31 mouse cellular contexts compared by ENCODE assay signal in genomic region chr1:87159396-87159795, GRCm38 (mm10). TPM values are rescaled to one million over a fixed set of nuclear protein-coding genes. Genes with fewer than 3 reads are reported as not detected.
A peak's percentile ranks its signal among the peaks of the same experiment; 100 is the strongest.
DNase-seq lines count a peak whose midpoint lies in the region.
"Had no signal": no experiment of that assay in that cellular context is flagged by ENCODE, and none has a peak within 500 bp of the region (broad histone marks: within the 10 kb centered on the region; RNA-seq: fewer than 3 reads in every experiment).

No protein-coding gene starts in this region.

- intact Hi-C loops in left cerebral cortex, postnatal 36 days (cut with DNase I) = no loop called here

- peak; percentile 56 for DNase-seq in adrenal gland, adult 2 months
- no peak for DNase-seq in adrenal gland, postnatal 25 days
- peak; percentile 49 for DNase-seq in adrenal gland, postnatal 14 days
- no peak for DNase-seq in adrenal gland, postnatal 4 days (ENCODE audit: low spot score in 2 of 2)
- peak; percentile 57 for DNase-seq in 416B (ENCODE audit: low read depth)
- peak; percentile 42 to 47 for DNase-seq in adrenal gland, postnatal 36 days
- DNase-seq in left cerebral cortex, postnatal 36 days (ENCODE audit: low spot score in 2 of 2) = no peak
- no peak for DNase-seq in embryo, embryonic 10 days (ENCODE audit: low spot score)
- DNase-seq: cerebellum, adult 11 months; cerebellum, adult 2 months; cerebellum, adult 9-10 months; cerebellum, postnatal 10 days; cerebellum, postnatal 25 days; embryo, embryonic 11 days; gastrocnemius, adult 2 months; gastrocnemius, postnatal 10 days had no signal

RNA-seq across cellular contexts. Expression of gene Ecel1, which starts 3.1 kb away (rescaled TPM):
- 1 to 10 TPM in 1 of 2 experiments, under 1 TPM in 1; 0.46 to 3.0 TPM for total RNA-seq in adrenal gland, adult 2 months (2021)
- polyA plus RNA-seq in adrenal gland, adult 2 months (2012; rRNA removed) = 0.67 and 4.4 TPM in 2 replicates
- total RNA-seq in adrenal gland, postnatal 25 days (2021) = 0.67 and 0.73 TPM in 2 replicates
- total RNA-seq in adrenal gland, postnatal 14 days (2021) = 0.70 and 2.6 TPM in 2 replicates
- total RNA-seq in adrenal gland, postnatal 4 days (2021) = 10 to 100 TPM in 1 of 2 experiments, 1 to 10 TPM in 1; 6.9 to 15.1 TPM
- total RNA-seq in adrenal gland, postnatal 36 days (2021) = 1 to 10 TPM in 1 of 2 experiments, under 1 TPM in 1; 0.30 to 1.2 TPM
- 10 to 100 TPM in 1 of 2 experiments, 1 to 10 TPM in 1; 5.8 to 12.6 TPM for total RNA-seq in left cerebral cortex, postnatal 36 days (2021)
- total RNA-seq: gastrocnemius, adult 2 months had no signal
- polyA plus RNA-seq: erythroblast, embryonic 14.5 days had no signal

RNA-seq across cellular contexts. Expression of gene Prss56, which starts 23.7 kb away (rescaled TPM):
- total RNA-seq in adrenal gland, adult 2 months (2021) = not detected
- polyA plus RNA-seq in adrenal gland, adult 2 months (2012; rRNA removed) = 0.06 TPM in 1 of 2 replicates, not detected in the other
- not detected in 2 replicates for total RNA-seq in adrenal gland, postnatal 25 days (2021)
- total RNA-seq in adrenal gland, postnatal 14 days (2021) = not detected in 2 replicates
- not detected for total RNA-seq in adrenal gland, postnatal 4 days (2021)
- total RNA-seq in adrenal gland, postnatal 36 days (2021) = not detected
- total RNA-seq in left cerebral cortex, postnatal 36 days (2021) = under 1 TPM; 0.88 to 0.89 TPM
- total RNA-seq: gastrocnemius, adult 2 months; gastrocnemius, postnatal 10 days had no signal
- polyA plus RNA-seq: activated CD4-positive, CD25-positive, alpha-beta regulatory T cell, adult 4 months; embryonic facial prominence, embryonic 13.5 days; erythroblast, embryonic 14.5 days; forebrain, embryonic 10.5 days; forebrain, embryonic 12.5 days had no signal

RNA-seq across cellular contexts. Expression of gene Chrnd, which starts 31.0 kb away (rescaled TPM):
- total RNA-seq in adrenal gland, adult 2 months (2021) = not detected
- polyA plus RNA-seq in adrenal gland, adult 2 months (2012; rRNA removed) = not detected in 2 replicates
- not detected in 2 replicates for total RNA-seq in adrenal gland, postnatal 25 days (2021)
- not detected in 2 replicates for total RNA-seq in adrenal gland, postnatal 14 days (2021)
- under 1 TPM; 0.20 to 0.54 TPM for total RNA-seq in adrenal gland, postnatal 4 days (2021)
- total RNA-seq in adrenal gland, postnatal 36 days (2021) = not detected
- not detected for total RNA-seq in left cerebral cortex, postnatal 36 days (2021)
- total RNA-seq: MEL had no signal
- polyA plus RNA-seq: activated CD4-positive, CD25-positive, alpha-beta regulatory T cell, adult 4 months; cerebellum, adult 2 months; cortical plate, adult 2 months; erythroblast, embryonic 14.5 days; forebrain, embryonic 10.5 days; forebrain, embryonic 14.5 days; forebrain, embryonic 16.5 days; frontal cortex, adult 2 months; Patski had no signal

RNA-seq across cellular contexts. Expression of gene Akp3, which starts 34.6 kb away (rescaled TPM):
- total RNA-seq in adrenal gland, adult 2 months (2021) = not detected
- not detected in 2 replicates for polyA plus RNA-seq in adrenal gland, adult 2 months (2012; rRNA removed)
- total RNA-seq in adrenal gland, postnatal 25 days (2021) = not detected in 2 replicates
- not detected in 2 replicates for total RNA-seq in adrenal gland, postnatal 14 days (2021)
- not detected for total RNA-seq in adrenal gland, postnatal 4 days (2021)
- total RNA-seq in adrenal gland, postnatal 36 days (2021) = not detected
- total RNA-seq in left cerebral cortex, postnatal 36 days (2021) = not detected
- total RNA-seq: ES-E14; gastrocnemius, adult 2 months; gastrocnemius, postnatal 10 days; MEL had no signal
- polyA plus RNA-seq: activated CD4-positive, CD25-positive, alpha-beta regulatory T cell, adult 4 months; C2C12; cortical plate, adult 2 months; embryonic facial prominence, embryonic 11.5 days; embryonic facial prominence, embryonic 13.5 days; embryonic facial prominence, embryonic 15.5 days; erythroblast, embryonic 14.5 days; forebrain, embryonic 10.5 days; forebrain, embryonic 12.5 days; forebrain, embryonic 14.5 days; forebrain, embryonic 16.5 days; frontal cortex, adult 2 months had no signal

RNA-seq across cellular contexts. Expression of gene Chrng, which starts 45.1 kb away (rescaled TPM):
- not detected for total RNA-seq in adrenal gland, adult 2 months (2021)
- polyA plus RNA-seq in adrenal gland, adult 2 months (2012; rRNA removed) = not detected in 2 replicates
- total RNA-seq in adrenal gland, postnatal 25 days (2021) = not detected in 2 replicates
- not detected in 2 replicates for total RNA-seq in adrenal gland, postnatal 14 days (2021)
- total RNA-seq in adrenal gland, postnatal 4 days (2021) = under 1 TPM in 1 of 2 experiments, not detected in 1; 0.34 TPM
- not detected for total RNA-seq in adrenal gland, postnatal 36 days (2021)
- not detected for total RNA-seq in left cerebral cortex, postnatal 36 days (2021)
- total RNA-seq: gastrocnemius, adult 2 months; MEL had no signal
- polyA plus RNA-seq: activated CD4-positive, CD25-positive, alpha-beta regulatory T cell, adult 4 months; cerebellum, adult 2 months; cortical plate, adult 2 months; erythroblast, embryonic 14.5 days; forebrain, embryonic 12.5 days; forebrain, embryonic 14.5 days; forebrain, embryonic 16.5 days; frontal cortex, adult 2 months; Patski had no signal

Comparison
In these comparisons a context has a peak if more than half of its experiments do, and no peak if none do; other contexts are left out.
1. DNase-seq: peak in adrenal gland, adult 2 months (single experiment), adrenal gland, postnatal 14 days (single experiment), 416B (single experiment) and adrenal gland, postnatal 36 days (2 of 2); none in adrenal gland, postnatal 25 days (single experiment), adrenal gland, postnatal 4 days (0 of 2), left cerebral cortex, postnatal 36 days (0 of 2) and embryo, embryonic 10 days (single experiment).